Mouse (Mus musculus) bone marrow, adult 2 months (tissue): Measurements from ENCODE around the gene Robo2.

Source experiments
- CTCF ChIP-seq: fragments of 200-500 bp; IDR thresholded peaks from 2 replicates; pipeline ENCODE4 v1.5.1; 2011; ENCODE audit warnings: low read length, control low read depth; ENCODE audit not compliant: control insufficient read depth, insufficient read depth
- POLR2A ChIP-seq: fragments of 200-500 bp; IDR thresholded peaks from 2 replicates; pipeline ENCODE4 v1.6.1; 2011; ENCODE audit warnings: low read depth, mild to moderate bottlenecking, control low read depth, low read length, borderline replicate concordance; ENCODE audit not compliant: control insufficient read depth

- TF ChIP-seq CTCF (no peak), POLR2A (no peak)
These were observed 1.1 kb upstream of the Robo2 start for GRCm38 (mm10) chr16:74412471-74413291.
